Mouse (Mus musculus): ENCODE results near the gene Cuedc2. TPM values are rescaled to one million over a fixed set of nuclear protein-coding genes. Genes with fewer than 3 reads are reported as not detected.
A peak's percentile ranks its signal among the peaks of the same experiment; 100 is the strongest.

Gene Cuedc2
- polyA plus RNA-seq, 1 experiment from 2014 or later = 80.0 TPM

- no peak overlapping the region for H3K4me2 ChIP-seq (replicated peaks; ENCODE audit: low read depth)
- 90% methylated on average over 3 of the region's 3 CpGs for WGBS
- H3K9ac ChIP-seq (ENCODE audit: low read depth, low read length) = no peak overlapping the region
- no peaks in the 10 kb centered on the region for H3K27me3 ChIP-seq (replicated peaks; ENCODE audit: control insufficient read depth, insufficient read depth, low read length)
- H3K36me3 ChIP-seq (ENCODE audit: control insufficient read depth, insufficient read depth) = peaks cover 52% of the 10 kb centered on the region
- H3K27ac ChIP-seq (ENCODE audit: low read depth, low read length) = no peak overlapping the region
- TF ChIP-seq CTCF (IDR thresholded peaks at IDR 0.05; ENCODE audit: low read depth) = no peak
- H3K4me3 ChIP-seq (ENCODE audit: low read depth, low read length) = no peak overlapping the region
- no peaks in the 10 kb centered on the region for H3K4me1 ChIP-seq (replicated peaks; ENCODE audit: control insufficient read depth, insufficient read depth, low read length)
- no peaks in the 10 kb centered on the region for H3K9me3 ChIP-seq (ENCODE audit: control insufficient read depth)
- no peak for ATAC-seq
Measured at GRCm38 (mm10) chr19:46286926-46287325, 51.6 kb downstream of the Cuedc2 start.

GRCm38 (mm10) chr19:46286047-46286446 lies 52.5 kb downstream of the Cuedc2 start:
- H3K4me1 ChIP-seq (replicated peaks; ENCODE audit: control insufficient read depth, insufficient read depth, low read length) = no peaks in the 10 kb centered on the region
- WGBS = 83% methylated on average over 6 of the region's 6 CpGs
- peaks cover 59% of the 10 kb centered on the region for H3K36me3 ChIP-seq (ENCODE audit: control insufficient read depth, insufficient read depth)
- no peak for ATAC-seq
- H3K4me3 ChIP-seq (ENCODE audit: low read depth, low read length) = no peak overlapping the region
- H3K27ac ChIP-seq (ENCODE audit: low read depth, low read length) = no peak overlapping the region
- H3K9ac ChIP-seq (ENCODE audit: low read depth, low read length) = no peak overlapping the region
- H3K4me2 ChIP-seq (replicated peaks; ENCODE audit: low read depth) = no peak overlapping the region
- H3K27me3 ChIP-seq (replicated peaks; ENCODE audit: control insufficient read depth, insufficient read depth, low read length) = no peaks in the 10 kb centered on the region
- H3K9me3 ChIP-seq (ENCODE audit: control insufficient read depth) = no peaks in the 10 kb centered on the region
- no peak for TF ChIP-seq CTCF (IDR thresholded peaks at IDR 0.05; ENCODE audit: low read depth)

DNA sequence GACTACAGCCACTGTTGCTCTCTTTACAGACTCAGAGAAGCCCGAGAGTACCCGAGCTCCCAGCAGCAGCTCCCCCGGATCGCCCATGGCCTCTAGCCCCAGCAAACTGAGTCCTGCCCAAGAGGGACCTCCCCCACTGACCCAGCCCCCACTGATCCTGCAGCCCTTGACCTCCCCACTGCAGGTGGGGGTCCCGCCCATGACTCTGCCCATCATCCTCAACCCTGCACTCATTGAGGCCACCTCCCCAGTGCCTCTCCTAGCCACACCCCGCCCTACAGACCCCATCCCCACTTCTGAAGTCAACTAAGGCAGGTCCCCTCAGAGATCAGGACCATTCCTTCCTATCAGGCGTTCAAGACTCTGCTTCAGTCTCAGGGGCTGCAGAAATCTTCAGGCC lies 52.9 kb downstream of the Cuedc2 start:
- TF ChIP-seq CTCF (IDR thresholded peaks at IDR 0.05; ENCODE audit: low read depth) = no peak
- ATAC-seq = no peak

DNA sequence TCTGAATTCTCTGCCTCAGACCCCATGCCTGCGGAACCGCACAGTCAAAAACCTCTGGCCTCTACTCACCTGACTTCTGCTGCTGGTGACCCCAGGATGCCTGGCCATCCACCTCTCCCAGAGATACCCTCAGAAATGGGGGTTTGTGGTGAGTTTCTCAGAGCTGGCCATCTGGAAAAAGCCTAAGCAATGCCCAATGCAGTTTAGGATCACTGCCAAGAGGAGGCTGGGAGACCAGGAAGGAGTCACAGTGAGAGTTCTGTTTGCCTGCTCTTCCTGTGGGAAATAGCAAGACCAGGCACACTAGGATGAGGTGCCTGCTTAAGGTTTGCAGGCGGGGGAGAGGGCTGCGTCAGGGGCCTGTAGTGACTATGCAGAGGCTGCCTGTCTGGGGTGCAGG lies 53.8 kb downstream of the Cuedc2 start:
- H3K4me3 ChIP-seq (ENCODE audit: low read depth, low read length) = no peak overlapping the region
- no peaks in the 10 kb centered on the region for H3K27me3 ChIP-seq (replicated peaks; ENCODE audit: control insufficient read depth, insufficient read depth, low read length)
- H3K4me2 ChIP-seq (replicated peaks; ENCODE audit: low read depth) = no peak overlapping the region
- ATAC-seq = no peak
- no peak for TF ChIP-seq CTCF (IDR thresholded peaks at IDR 0.05; ENCODE audit: low read depth)
- 89% methylated on average over 4 of the region's 4 CpGs for WGBS
- H3K4me1 ChIP-seq (replicated peaks; ENCODE audit: control insufficient read depth, insufficient read depth, low read length) = no peaks in the 10 kb centered on the region
- no peak overlapping the region for H3K9ac ChIP-seq (ENCODE audit: low read depth, low read length)
- H3K36me3 ChIP-seq (ENCODE audit: control insufficient read depth, insufficient read depth) = peaks cover 73% of the 10 kb centered on the region
- H3K27ac ChIP-seq (ENCODE audit: low read depth, low read length) = no peak overlapping the region; the same call in 1 of the 2 replicates
- H3K9me3 ChIP-seq (ENCODE audit: control insufficient read depth) = no peaks in the 10 kb centered on the region

More for the DNA sequence above, 52.9 kb downstream of the Cuedc2 start:
- Histone ChIP-seq H3K36me3 (ENCODE audit: control insufficient read depth, insufficient read depth) (peaks cover 63% of the 10 kb centered on the region), H3K27ac (ENCODE audit: low read depth, low read length) (no peak overlapping the region), H3K9ac (ENCODE audit: low read depth, low read length) (no peak overlapping the region), H3K27me3 (replicated peaks; ENCODE audit: control insufficient read depth, insufficient read depth, low read length) (no peaks in the 10 kb centered on the region), H3K9me3 (ENCODE audit: control insufficient read depth) (no peaks in the 10 kb centered on the region), H3K4me1 (replicated peaks; ENCODE audit: control insufficient read depth, insufficient read depth, low read length) (no peaks in the 10 kb centered on the region), H3K4me3 (ENCODE audit: low read depth, low read length) (no peak overlapping the region), H3K4me2 (replicated peaks; ENCODE audit: low read depth) (no peak overlapping the region)
- WGBS = 88% methylated on average over 7 of the region's 7 CpGs

DNA sequence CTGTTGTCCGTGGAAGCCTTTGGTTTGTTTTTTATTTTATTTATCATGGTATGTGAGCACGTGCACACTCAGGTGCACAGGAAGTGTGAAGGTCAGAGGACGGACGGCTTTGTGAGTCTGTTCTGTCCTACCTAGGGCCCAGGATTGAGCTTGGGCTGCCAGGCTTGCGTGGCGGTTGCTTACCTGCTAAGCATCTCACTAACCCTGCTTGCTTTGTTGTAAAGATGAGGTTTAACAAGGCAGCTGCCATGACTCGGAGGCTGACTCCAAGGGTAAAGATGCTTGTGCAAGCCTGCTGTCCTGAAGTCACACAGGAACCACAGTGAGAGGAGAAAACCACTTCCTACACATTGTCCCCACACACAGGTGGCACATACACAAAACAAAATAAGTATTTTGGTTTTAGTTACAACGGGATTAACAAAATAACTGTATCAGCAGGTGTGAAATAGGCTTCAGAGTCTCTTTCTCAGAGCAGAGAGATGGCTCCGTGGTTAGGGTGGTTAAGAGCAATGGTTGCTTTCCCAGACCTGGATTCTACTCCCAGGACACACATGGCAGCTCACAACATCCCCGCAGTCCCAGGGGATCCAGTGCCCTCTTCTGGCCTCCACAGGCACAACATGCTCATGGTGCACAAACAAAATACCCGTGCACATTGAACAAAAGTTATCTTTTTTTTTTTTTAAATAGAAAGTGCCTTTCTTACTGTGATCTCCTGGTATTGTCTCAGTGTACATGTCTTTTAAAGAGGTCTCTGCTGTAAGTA lies 56.2 kb downstream of the Cuedc2 start:
- WGBS = 94% methylated on average over 11 of the region's 11 CpGs
- peak; percentile 40 for TF ChIP-seq CTCF (IDR thresholded peaks at IDR 0.05; ENCODE audit: low read depth)
- no peak overlapping the region for H3K9ac ChIP-seq (ENCODE audit: low read depth, low read length)
- H3K9me3 ChIP-seq (ENCODE audit: control insufficient read depth) = no peaks in the 10 kb centered on the region
- H3K4me1 ChIP-seq (replicated peaks; ENCODE audit: control insufficient read depth, insufficient read depth, low read length) = no peaks in the 10 kb centered on the region
- H3K27me3 ChIP-seq (replicated peaks; ENCODE audit: control insufficient read depth, insufficient read depth, low read length) = no peaks in the 10 kb centered on the region
- no peak overlapping the region for H3K4me3 ChIP-seq (ENCODE audit: low read depth, low read length)
- no peak overlapping the region for H3K27ac ChIP-seq (ENCODE audit: low read depth, low read length)
- no peak for ATAC-seq
- H3K36me3 ChIP-seq (ENCODE audit: control insufficient read depth, insufficient read depth) = peaks cover 90% of the 10 kb centered on the region
- no peak overlapping the region for H3K4me2 ChIP-seq (replicated peaks; ENCODE audit: low read depth)

MicroRNAs within 50 kb of the gene (microRNA counts, 519-probe panel; counts per million panel counts)
- 3,483 counts per million, percentile 43 among the panel's probes with 10 or more counts for microRNA mmu-miR-146b

Small RNA genes lying within 50 kb of the gene (microRNA-seq; reads per million reads assigned to microRNA genes)
- gene Mir146b = not detected

Other genes starting within 250 kb of the Cuedc2 start
- gene Elovl3, start 206.8 kb downstream of the Cuedc2 start, polyA plus RNA-seq (2015; fragmentation: Nextera tagmentation; extraction: Ambion mirVana) = not detected in 2 replicates
- not detected in 2 replicates for gene Pitx3, start 190.4 kb downstream of the Cuedc2 start, polyA plus RNA-seq (2015; fragmentation: Nextera tagmentation; extraction: Ambion mirVana)
- 28.0 and 32.1 TPM in 2 replicates for gene Gbf1, start 186.2 kb downstream of the Cuedc2 start, polyA plus RNA-seq (2015; fragmentation: Nextera tagmentation; extraction: Ambion mirVana)
- gene Nfkb2, start 34.4 kb downstream of the Cuedc2 start, polyA plus RNA-seq (2015; fragmentation: Nextera tagmentation; extraction: Ambion mirVana) = 6.1 and 6.7 TPM in 2 replicates
- 27.1 and 30.1 TPM in 2 replicates for gene Psd, start 11.5 kb downstream of the Cuedc2 start, polyA plus RNA-seq (2015; fragmentation: Nextera tagmentation; extraction: Ambion mirVana)
- 22.0 and 25.3 TPM in 2 replicates for gene Fbxl15, start 10.5 kb downstream of the Cuedc2 start, polyA plus RNA-seq (2015; fragmentation: Nextera tagmentation; extraction: Ambion mirVana)
- gene Mfsd13a, start 2.4 kb upstream of the Cuedc2 start, polyA plus RNA-seq (2015; fragmentation: Nextera tagmentation; extraction: Ambion mirVana) = 11.8 and 12.7 TPM in 2 replicates
- gene 2310034G01Rik, start 11.6 kb upstream of the Cuedc2 start, polyA plus RNA-seq (2015; fragmentation: Nextera tagmentation; extraction: Ambion mirVana) = 1.1 and 1.3 TPM in 2 replicates
- 100 and 103 TPM in 2 replicates for gene Actr1a, start 57.0 kb upstream of the Cuedc2 start, polyA plus RNA-seq (2015; fragmentation: Nextera tagmentation; extraction: Ambion mirVana)
- gene Sufu, start 58.2 kb upstream of the Cuedc2 start, polyA plus RNA-seq (2015; fragmentation: Nextera tagmentation; extraction: Ambion mirVana) = 9.0 and 9.5 TPM in 2 replicates
- gene Trim8, start 163.0 kb upstream of the Cuedc2 start, polyA plus RNA-seq (2015; fragmentation: Nextera tagmentation; extraction: Ambion mirVana) = 16.7 and 17.1 TPM in 2 replicates
- 21.1 and 25.6 TPM in 2 replicates for gene Arl3, start 234.5 kb upstream of the Cuedc2 start, polyA plus RNA-seq (2015; fragmentation: Nextera tagmentation; extraction: Ambion mirVana)
- 5.2 and 6.2 TPM in 2 replicates for gene Sfxn2, start 234.7 kb upstream of the Cuedc2 start, polyA plus RNA-seq (2015; fragmentation: Nextera tagmentation; extraction: Ambion mirVana)